Mouse (Mus musculus) frontal cortex, postnatal 25 days (tissue): ENCODE measurements around the gene E2f2.
A peak's percentile ranks its signal among the peaks of the same experiment; 100 is the strongest.

Source experiments
- DNase-seq, 2 experiments: peaks; one replicate each; pipeline ENCODE4 v3.0.0; 2022; ENCODE audit warnings: low spot score in 2 of 2

Gene E2f2

DNA sequence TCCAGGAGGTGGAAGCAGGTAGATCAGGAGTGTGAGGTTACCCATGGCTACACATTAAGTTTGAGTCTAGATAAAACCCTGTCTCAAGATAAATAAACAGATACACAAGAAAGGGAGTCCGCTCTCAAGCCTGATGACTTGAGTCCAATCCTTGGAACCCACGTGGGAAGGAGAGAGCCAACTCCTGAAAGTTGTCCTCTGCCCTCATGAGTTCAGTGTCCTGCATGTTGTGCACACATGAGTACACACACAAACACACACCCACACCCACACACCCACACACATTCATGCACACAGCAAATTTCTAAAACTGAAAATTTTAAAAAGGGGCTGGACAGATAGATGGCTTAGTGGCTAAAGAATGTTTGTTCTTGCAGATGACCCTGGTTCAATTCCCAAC lies 32.6 kb downstream of the E2f2 start:
- DNase-seq: no peak

DNA sequence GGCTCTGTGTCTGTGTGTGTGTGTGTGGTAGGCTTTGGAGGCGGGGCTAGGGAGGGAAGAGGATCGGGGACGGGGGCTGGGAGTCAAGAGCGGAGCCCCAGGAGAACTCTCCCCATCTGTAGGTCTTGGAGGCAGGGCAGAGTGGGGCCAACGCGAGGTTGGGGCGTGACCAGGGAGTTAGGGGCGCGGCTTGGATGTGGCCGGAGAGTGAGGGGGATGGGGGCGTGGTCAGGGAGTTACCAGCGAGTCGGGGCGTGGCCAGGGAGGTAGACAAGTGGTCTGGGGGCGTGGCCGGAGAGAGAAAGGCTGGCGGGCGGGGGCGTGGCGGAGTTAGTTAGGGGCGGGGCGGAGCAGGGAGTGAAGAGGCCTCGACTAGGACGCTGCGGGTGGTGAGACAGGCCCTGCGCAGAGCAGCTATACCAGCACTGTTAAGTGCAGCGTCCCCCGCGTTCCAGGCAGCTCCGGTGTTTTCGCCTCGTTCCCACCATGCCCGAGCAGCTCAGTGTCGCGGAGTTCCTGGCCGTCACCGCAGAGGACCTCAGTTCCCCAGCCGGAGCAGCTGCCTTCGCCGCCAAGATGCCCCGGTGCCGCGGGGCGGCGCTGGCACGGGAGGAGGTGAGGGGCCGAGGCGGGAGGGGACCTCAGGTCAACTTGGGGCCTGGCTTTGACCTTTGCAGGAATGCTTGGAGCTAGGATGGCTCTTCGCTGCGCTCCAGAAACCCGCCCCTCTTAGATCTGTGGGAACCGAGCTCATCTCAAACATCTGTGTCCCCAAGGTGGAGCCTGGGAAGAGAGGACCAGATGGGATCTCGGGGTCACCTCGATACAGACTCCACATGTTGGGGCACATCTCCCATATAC lies 34.1 kb downstream of the E2f2 start, which contains the start of gene Asap3:
Gene Asap3, plus strand, starts transcription at position 333 of the 861 bp plus-strand sequence.
- DNase-seq: peak; percentile 62 to 76

DNA sequence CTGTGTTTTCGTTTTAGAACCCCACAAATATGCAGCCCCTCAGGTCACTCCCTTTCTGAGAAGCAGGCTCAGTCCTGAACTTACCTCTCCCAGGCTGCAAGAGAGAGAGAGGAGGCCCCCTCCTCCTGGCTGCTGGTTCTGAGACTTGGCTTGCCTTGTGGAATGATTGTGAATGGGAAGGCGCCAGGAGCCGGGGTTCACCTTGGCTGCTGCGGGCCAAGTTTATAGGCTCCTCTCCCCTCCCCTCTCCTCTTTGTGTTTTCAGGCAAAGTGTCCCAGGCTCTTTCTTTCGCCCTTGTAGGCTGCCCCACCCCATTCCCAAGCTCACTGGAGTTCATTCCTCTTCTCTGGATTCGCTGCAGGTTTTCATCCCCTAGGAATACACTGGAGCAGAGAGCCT lies 34.7 kb downstream of the E2f2 start:
- DNase-seq: no peak

DNA sequence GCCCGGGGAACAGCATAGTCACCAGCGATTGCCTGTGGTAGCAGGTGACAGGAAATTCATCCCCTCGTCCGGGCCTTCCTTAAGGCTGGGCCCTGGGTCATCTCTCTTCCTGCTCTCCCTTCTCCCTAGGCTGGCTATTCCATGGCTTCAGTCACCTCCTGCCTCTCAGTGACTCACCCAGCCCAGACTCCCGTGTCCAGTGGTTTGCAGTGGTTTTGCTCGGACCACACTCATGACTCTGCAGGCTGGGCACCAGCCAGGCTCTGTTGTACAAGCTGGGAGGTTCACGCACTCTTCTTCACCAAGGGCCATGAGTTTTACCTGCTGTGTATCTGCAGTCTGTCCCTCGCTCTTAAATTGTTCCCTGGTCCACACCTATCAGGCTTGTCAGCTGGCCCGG lies 38.7 kb downstream of the E2f2 start:
- no peak for DNase-seq

DNA sequence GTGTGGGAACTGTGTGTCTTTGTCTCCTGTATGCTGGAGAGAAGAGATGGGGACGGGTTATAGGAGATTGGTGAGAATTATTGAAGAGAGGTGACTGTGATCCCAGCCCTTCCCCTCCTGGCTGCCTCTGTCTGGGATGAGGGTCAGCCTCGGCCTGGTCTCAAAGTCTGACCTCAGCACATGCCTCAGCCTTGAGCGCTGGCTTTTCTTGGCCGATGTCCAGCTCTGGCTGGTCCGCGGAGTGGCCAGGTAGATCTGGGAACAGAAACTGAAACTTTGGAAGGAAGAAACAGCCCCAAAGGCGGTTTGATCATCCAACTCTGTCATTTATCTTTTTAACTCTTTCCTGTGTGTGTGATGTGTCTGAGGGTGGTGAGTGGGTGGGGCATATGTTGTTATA lies 41.4 kb downstream of the E2f2 start:
- no peak for DNase-seq

DNA sequence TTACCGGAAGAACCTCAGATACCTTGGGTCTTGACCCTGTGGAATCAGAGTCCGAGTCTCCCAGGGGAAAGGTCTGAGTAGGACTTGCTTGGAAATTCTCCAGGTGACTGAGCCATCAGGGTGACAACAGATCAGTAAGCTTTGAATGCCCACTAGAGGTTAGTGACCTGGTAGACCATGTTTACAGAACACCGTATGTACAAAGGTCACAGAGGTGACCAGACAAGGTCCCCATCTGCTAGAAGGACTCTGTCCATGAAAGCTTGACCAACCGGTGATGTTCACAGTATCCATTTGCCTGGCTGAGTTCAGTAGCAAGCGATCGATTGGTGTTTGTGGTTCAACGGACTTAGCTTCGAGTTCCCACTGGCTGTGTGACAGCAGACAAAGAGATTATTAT lies 42.6 kb downstream of the E2f2 start:
- DNase-seq: no peak

DNA sequence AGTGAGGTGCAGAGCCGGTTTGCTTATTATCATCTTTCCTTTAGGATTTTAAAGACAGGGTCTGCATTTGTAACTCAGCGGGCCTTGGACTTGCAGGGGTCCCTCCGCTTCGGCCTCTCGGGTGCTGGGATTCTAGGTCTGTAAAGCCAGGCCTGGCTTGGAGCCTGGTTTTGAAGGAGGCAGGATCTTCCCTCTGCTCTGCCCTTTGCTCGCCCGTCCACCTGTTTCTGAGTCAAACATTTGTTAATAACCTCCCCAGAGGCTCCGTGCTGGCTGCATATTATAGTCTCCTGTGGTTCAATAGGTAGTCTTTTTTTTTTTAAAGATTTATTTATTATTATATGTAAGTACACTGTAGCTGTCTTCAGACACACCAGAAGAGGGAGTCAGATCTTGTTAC lies 43.4 kb downstream of the E2f2 start:
- no peak for DNase-seq

DNA sequence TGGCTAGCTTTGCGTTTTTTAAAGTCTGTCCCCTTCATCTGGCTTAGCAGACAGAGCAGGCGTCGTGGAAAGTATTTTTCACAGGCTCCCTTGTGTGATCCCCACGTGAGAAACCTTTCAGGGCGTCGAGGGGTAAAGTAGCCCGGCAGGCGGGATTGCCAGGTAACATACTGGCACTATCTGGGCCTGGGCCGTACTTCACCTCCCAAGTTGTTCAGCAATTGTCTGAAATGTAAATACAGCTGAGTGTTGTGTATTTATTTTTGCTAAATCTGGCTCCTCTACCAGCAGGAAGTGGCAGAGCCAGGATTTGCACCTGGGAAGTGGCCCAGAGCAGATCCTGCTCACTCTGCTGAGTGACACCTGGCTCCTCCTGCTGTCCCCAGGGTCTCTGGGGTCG lies 44.9 kb downstream of the E2f2 start:
- no peak for DNase-seq

DNA sequence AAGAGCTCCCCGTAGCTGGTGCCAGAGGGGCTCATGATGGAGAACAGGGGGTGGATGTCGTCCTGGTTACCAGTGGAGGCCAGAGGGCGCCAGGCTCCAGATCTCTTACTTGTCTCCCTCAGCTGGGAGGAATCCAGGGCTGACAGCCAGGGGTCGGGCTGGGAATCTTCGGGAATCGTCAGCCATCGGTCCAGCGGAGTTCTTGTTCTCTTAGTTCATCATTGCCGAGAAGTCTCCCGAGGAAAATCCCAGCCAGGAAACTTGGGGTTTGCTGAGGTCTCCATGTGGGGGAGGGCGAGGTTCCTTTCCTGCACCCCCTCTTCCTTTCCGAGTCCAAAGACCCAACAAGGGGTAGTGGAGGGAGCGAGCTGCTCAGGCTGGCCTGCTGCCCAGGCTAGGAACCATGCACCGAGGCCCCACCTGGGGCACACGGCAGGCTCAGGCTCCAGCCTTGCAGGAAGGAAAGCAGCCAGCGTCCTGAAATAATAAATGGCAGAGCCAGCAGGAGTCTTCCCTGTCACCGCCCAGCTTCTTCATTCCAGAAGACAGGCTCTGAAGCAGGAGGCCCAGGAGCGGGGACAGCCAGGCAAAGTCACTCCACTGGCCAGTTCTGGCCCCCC lies 46.5 kb downstream of the E2f2 start:
- DNase-seq: no peak

DNA sequence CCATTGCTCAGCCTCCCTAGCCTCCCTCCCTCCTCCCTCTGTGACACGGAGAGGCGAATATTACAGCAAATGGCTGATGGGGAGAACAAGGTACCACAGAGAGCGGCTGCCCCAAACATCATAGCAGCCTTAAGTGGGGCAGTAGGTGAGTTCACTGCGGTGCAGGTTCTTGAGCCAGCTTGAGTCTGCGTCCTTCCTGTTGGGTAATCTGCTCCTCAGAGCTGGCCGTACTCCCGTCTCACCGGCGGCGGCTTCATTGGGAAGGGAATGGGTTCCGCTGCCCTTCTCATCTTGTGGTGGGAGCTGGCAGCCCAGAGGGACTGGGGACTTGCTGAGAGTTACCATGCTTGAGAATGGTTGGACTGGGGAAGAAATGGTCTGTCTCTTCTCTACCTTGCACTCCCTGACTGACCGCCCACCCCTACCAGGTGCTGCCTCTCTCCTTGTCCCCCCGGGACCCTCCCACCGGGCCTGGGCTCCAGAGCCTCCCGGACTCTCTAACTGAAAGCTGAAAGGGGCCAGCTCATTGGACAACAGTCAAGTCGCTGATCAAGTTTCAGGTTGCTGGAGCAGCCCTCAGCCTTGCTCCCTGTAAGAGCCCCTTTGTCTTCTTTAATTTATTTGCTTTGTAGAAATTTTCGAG lies 48.1 kb downstream of the E2f2 start:
- DNase-seq: no peak

DNA sequence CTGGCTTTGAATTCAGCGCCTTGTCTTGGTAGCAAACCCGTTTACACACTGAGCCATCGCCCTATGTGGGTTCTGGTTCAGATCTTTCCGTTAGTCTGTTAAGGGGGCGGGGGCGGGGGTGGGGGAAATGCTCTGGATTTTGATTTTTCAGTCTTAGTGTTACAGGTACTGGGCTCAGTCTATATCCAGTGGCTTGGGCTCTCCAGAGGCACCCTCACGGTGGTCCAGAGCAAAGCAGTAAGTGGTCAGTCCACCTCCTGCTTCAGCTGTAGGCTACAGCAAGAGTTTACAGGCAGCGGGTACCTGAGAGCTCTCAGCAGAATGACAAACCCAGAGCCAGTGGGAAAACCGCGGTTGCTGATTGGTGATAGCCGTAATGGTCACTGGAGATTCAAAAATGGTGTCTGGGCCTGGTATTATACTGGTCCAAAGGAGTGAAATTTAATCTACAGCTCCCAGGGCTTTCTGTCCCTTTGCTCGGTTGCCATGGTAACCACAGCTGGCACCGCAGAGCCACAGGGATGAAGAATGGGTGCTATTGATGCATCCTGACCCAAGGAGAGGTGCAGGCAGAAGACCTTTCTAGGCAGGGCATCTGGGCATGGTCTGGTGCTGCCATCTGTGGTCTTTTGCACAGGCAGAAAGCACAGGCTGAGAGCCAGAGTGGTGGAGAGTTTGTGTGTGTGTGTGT lies 51.5 kb downstream of the E2f2 start:
- DNase-seq: no peak

DNA sequence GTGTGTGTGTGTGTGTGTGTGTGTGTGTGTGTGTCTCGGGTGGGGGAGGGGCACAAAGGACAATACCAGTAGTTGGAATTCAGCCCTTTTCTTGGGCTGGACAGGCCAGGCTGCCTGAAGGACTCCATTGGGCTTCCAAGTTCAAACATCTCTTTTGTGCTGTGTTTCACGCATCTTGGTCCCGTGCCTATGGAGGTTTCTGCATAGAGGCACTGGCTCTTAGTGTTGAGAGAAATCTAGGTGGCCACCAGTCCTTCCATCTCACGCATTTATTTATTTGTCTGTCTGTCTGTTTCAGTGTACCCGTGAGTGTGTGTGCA lies 52.0 kb downstream of the E2f2 start:
- no peak for DNase-seq

DNA sequence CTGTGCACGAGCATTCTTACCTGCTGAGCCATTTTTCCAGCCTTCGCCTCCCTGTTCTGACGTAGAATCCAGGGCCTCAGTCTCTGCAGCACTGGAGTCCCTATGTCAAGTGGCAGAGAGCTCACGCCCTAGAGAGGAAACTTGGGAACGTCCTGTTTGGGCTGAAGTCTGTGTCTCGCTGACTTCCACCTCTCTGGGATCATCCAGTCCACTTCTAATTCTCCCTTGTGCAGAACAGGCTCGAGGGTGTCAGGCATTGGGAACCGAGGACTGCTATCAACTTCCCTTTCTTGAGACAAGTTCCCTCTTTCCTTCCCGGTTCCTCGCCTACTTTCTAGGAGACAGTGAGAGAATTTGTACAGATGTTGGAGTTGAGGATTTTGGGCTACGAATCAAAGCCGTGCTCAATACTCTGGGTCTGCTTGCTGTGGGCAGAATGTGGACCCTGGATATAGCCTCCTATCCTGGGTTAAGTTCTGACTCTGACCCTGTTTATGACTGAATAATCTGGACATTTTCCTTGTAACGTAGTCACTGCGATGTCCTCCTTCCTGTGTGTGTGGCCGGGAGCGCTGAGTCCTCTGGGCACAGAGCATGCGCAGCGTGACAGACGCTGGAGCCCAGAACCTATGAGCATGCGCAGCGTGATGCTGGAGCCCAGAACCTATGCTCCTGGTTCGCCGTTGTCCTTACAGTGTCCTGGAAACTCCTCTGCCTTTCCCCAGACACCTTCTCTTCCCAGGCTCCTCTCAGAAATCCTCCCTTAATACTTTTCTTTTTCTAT lies 52.7 kb downstream of the E2f2 start:
- DNase-seq: no peak

DNA sequence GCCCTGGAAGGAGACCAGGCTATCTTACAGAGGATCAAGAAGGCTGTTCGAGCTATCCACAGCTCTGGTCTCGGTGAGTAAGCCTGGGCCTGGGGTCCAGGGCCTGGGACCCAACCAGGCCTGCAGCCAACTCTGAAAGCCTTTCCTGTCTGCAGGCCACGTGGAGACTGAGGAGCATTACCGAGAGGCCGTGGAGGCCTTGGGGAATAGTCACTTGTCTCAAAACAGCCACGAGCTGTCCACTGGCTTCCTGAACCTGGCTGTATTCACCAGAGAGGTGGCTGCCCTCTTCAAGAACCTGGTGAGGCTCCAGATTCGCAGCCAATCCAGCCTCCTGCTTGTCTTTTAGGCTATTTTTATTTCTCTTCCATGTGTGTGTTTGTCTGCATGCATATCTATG lies 55.2 kb downstream of the E2f2 start:
- no peak for DNase-seq

DNA sequence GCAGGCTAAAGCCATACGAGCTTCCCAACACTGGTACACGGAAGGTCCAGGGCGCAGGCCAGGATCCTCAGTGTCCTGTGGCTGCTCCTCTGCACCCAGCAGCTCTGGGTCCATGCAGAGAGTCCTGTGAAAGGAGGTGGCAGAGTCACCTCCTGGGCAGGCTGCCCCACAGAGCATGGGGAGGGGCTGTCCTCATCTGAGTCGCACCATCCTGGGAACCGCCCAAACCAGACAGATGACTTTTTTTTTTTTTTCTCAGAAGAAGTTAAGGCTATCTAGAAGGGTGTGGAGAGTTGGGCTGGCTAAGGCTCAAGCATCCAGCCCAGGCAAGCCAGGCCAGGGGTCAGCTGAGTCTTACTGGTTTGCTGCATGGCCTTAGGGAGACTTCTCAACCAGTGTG lies 56.4 kb downstream of the E2f2 start:
- DNase-seq: no peak

DNA sequence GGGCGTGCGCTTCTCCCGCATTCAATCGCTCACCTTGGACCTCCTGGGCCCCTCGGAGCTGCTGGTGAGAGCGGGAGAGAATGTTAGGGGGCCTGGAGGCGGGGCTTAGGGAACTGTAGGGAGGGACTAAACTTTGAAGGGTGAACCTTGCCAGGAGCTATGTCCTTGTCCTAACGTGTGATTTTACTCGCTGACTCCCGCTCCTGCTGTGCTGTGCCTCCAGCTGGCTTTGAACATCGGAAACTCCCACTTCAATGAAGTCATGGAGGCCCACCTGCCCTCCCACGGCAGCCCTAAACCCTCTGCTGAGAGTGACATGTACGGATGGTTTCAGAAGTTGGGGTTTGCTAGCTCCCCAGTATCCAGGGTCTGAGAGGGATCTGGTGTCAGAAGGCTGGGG lies 66.5 kb downstream of the E2f2 start:
- no peak for DNase-seq

DNA sequence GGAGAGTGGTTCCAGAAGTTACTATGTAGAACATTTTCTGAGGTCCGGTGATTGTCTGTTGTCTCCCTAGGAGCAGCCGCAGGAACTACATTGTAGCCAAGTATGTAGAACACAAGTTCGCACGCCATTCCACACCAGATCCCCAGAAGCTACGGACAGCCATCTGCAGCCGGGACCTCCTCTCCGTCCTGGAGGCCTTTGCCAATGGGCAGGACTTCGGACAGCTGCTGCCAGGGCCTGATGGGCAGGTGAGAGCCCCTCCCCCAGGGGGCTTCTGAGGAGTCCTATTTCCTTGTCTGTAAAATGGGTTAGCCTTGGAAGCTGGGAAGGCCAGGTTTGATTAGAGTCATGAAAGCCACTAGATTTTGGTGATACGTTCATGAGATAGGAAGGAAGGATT lies 66.9 kb downstream of the E2f2 start:
- no peak for DNase-seq

DNA sequence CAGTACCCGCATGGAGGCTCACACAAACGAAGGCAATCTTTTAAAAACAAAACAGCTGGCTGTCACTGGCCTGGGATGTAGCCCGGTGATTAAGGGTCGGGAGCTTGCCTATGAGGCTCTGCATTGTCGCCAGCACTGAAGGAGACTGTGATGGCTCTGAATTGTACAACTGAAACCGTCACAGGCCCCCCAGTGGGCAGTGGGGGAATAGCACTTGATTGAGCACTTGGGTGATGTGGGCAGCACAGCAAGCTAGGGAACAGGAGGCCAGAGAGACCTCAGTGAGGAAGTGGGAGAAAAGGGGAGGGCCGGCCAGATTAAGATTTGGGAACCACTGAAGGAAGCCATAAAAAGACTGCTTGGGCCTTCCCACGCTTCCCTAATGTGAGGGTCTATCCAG lies 67.4 kb downstream of the E2f2 start:
- peak; percentile 75 to 76 for DNase-seq

DNA sequence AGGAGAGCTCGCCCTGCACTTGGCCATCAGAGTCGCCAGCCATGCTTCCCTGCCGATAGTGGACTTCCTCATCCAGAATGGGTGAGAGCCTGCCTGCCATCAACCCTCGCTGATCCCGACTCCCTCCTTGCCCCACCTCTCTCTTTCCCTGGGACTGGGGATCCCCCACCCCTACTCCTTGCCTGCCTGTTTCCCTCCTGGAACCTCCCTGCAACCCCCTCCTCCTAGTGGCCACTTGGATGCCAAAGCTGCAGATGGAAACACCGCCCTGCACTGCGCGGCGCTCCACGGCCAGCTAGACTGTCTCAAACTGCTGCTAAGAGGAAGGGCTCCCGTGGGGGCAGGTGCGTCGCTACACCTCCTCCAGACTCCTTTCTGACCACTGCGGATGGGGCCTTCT lies 67.9 kb downstream of the E2f2 start:
- no peak for DNase-seq

DNA sequence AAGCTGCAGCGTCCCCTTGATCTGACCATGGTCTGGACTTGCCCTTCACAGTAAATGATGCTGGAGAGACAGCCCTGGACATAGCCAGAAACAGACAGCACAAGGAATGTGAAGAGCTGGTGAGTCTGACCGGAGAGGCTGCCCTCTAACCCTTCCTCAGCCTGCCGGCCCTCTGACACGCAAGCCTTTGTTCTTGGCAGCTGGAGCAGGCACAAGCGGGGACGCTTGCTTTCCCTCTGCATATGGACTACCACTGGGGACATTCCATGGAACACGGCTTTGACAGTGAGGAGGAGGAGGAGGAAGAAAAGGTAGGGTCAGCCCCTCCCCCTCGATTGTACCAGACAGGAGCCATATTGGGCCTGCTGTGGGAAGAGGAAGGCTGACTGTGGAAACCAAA lies 68.8 kb downstream of the E2f2 start:
- DNase-seq: no peak

DNA sequence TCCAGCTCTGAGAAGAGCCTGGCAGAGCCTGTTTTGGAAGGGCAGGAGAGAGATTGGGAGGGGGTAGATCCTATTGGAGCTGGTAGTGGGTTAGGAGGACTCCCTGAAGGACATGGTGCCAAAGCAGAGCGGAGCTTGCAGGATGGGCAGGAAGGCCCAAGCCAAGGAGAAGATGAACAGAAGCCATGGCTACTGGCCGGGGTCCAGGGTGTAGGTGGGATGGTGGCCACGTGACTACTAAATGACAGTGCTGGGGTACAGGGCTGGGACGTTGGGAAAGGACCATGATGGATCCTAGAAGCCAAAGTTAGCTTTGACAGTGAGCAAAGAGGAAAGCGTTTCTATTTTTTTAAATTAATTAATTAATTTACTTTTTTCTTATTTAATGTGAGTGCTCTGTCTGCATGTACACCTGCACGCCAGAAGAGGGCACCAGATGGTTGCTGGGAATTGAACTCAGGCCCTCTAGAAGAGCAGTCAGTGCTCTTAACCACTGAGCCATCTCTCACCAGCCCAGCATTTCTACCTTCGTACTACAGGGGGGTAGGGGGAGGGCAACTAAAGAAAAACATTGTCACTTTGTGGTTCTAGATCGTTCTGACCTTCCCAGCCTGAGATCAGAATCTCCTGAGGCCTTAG lies 70.0 kb downstream of the E2f2 start:
- no peak for DNase-seq
